Mouse (Mus musculus) olfactory bulb, adult 2 months (tissue): ENCODE data around the gene Fam168b.

ENCODE experiments used
- CTCF ChIP-seq: fragments of 200-500 bp; IDR thresholded peaks from 2 replicates; pipeline ENCODE4 v1.5.1; 2012; ENCODE audit warnings: low read depth, mild to moderate bottlenecking, low read length, moderate library complexity; ENCODE audit not compliant: insufficient read depth
- POLR2A ChIP-seq: fragments of 200-500 bp; IDR thresholded peaks from 2 replicates; pipeline ENCODE4 v1.6.1; 2012; ENCODE audit warnings: mild to moderate bottlenecking, low read depth, low read length, moderate library complexity; ENCODE audit not compliant: insufficient read depth

DNA sequence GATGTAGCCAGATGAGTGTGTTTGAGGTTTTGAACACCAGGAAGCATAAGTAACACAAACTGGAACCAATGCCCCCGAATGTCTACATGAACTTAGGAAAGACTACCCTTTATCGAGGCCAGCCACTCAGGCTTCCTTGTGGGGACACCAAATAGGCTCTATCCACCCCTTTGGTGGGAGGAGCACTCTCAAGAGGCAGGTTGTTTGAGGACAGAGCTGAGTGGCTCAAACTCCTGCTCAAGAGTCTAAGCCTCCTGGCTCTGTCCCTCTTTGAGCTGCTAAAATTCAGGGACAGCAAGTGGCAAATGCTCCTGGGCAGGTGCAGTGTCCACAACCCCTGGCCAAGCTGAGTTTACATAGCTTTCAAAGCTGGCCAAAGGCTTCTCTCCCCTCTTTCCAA lies 8.0 kb downstream of the Fam168b start:
- TF ChIP-seq POLR2A (no peak), CTCF (no peak)
